Mouse (Mus musculus) heart, embryonic 15.5 days (tissue): ENCODE measurements around the gene Gm10256. TPM values are rescaled to one million over a fixed set of nuclear protein-coding genes. Genes with fewer than 3 reads are reported as not detected.
"Not testable (repeated sequence)": the region's sequence is repeated elsewhere in the genome, so short reads cannot be mapped to it uniquely, and the experiment has no call there.

Source experiments
- ATAC-seq: fragments of 200-750 bp; cut with Nextera tagmentation; replicated peaks from 2 replicates; pipeline ENCODE4 v1.8.0; 2017; ENCODE audit warnings: low read depth, moderate TSS enrichment; ENCODE audit not compliant: insufficient number of reproducible peaks, insufficient read depth, low FRiP score
- H3K27ac ChIP-seq: fragments of 300-500 bp; sonication (generic); 2 replicates; pipeline ENCODE4 v1.5.1; 2015; ENCODE audit warnings: mild to moderate bottlenecking, inconsistent platforms
- H3K27me3 ChIP-seq: fragments of 300-500 bp; sonication (generic); 2 replicates; pipeline ENCODE4 v1.6.1; 2015; ENCODE audit warnings: inconsistent platforms
- H3K36me3 ChIP-seq: fragments of 300-500 bp; sonication (generic); 2 replicates; pipeline ENCODE4 v1.6.1; 2015; ENCODE audit warnings: mild to moderate bottlenecking, inconsistent platforms
- H3K4me1 ChIP-seq: fragments of 300-500 bp; sonication (generic); replicated peaks from 2 replicates; pipeline ENCODE4 v1.6.1; 2015; ENCODE audit warnings: inconsistent platforms
- H3K4me2 ChIP-seq: fragments of 300-500 bp; sonication (generic); 2 replicates; pipeline ENCODE4 v1.6.1; 2015; ENCODE audit warnings: inconsistent platforms, mild to moderate bottlenecking, moderate library complexity
- H3K4me3 ChIP-seq: fragments of 300-500 bp; sonication (generic); 2 replicates; pipeline ENCODE4 v1.5.1; 2015; ENCODE audit warnings: mild to moderate bottlenecking, inconsistent platforms
- H3K9ac ChIP-seq: fragments of 300-500 bp; sonication (generic); 2 replicates; pipeline ENCODE4 v1.6.1; 2015; ENCODE audit warnings: mild to moderate bottlenecking, inconsistent platforms
- H3K9me3 ChIP-seq: fragments of 300-500 bp; sonication (generic); replicated peaks from 2 replicates; pipeline ENCODE4 v1.6.1; 2016; ENCODE audit warnings: inconsistent platforms
- WGBS: fragments of 180-500 bp; shearing (Covaris S2); methylation state at CpG from one replicate; pipeline ENCODE4 v1.1.7; 2015; ENCODE audit warnings: mixed read lengths; 5-methylcytosine and 5-hydroxymethylcytosine counted together
- polyA plus RNA-seq: library from polyadenylated mRNA; unstranded; fragments of >200 nt; fragmentation: Nextera tagmentation; extraction: Ambion mirVana; gene quantifications from 2 replicates; pipeline ENCODE4 v1.2.1, GENCODE M21; 2015

The Gm10256 gene
- not detected in 2 replicates for polyA plus RNA-seq

- not testable (repeated sequence) for H3K27ac ChIP-seq, H3K4me2 ChIP-seq, H3K27me3 ChIP-seq, H3K4me3 ChIP-seq, ATAC-seq, H3K9ac ChIP-seq, H3K9me3 ChIP-seq, H3K4me1 ChIP-seq, H3K36me3 ChIP-seq
- no CpG with 5 or more reads among the region's 9 CpGs for WGBS
Measured at GRCm38 (mm10) chrY:2830380-2830779, at the start of gene Gm10256, which contains the start of gene Rbmy. TSS of gene Gm10256 (plus strand) at chrY:2830699. TSS of gene Rbmy (plus strand) at chrY:2830680.

DNA sequence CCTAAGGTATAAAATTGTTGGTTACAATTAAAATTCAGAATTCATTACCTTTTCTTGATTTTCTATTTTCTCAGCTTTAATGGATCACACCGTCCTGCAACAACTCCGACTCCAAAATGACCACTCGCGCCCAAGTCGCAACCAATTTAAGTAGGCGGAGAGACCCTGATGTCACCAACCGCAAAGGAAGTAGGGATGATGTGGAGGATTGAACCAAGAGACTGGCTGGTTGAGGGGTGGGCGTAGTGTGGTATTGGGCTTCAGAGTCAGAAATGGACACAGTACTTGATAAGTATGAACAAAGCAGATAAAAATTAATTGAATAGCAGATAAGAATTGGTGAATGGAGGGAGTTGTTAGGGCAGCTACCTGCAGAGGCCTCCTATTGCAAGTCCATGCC, 34.4 kb upstream of the Gm10256 start, which contains the start of gene Gm4064:
Gene Gm4064, minus strand, starts transcription at position 101 of the 400 bp plus-strand sequence.
- not testable (repeated sequence) for H3K9ac ChIP-seq, ATAC-seq, H3K4me2 ChIP-seq, H3K27ac ChIP-seq, H3K9me3 ChIP-seq, H3K36me3 ChIP-seq, H3K4me3 ChIP-seq, H3K4me1 ChIP-seq, H3K27me3 ChIP-seq
- no CpG with 5 or more reads among the region's 8 CpGs for WGBS

GRCm38 (mm10) chrY:2900689-2901088, 70.2 kb downstream of the Gm10256 start, which contains the start of gene Gm10352:
TSS of gene Gm10352 (plus strand) at chrY:2900989.
- H3K9me3 ChIP-seq, H3K4me1 ChIP-seq, H3K9ac ChIP-seq, H3K27me3 ChIP-seq, H3K4me3 ChIP-seq, H3K4me2 ChIP-seq, H3K27ac ChIP-seq, H3K36me3 ChIP-seq, ATAC-seq: not testable (repeated sequence)
- no CpG with 5 or more reads among the region's 9 CpGs for WGBS

Other genes starting within 250 kb of the Gm10256 start
- gene H2al2c, start 231.6 kb upstream of the Gm10256 start, polyA plus RNA-seq, result not detected in 2 replicates
- gene Sry, start 167.0 kb upstream of the Gm10256 start, polyA plus RNA-seq, result not detected in 2 replicates
- not detected in 2 replicates for gene H2al2b, start 110.0 kb upstream of the Gm10256 start, polyA plus RNA-seq
- not detected in 2 replicates for gene Gm4064, start 34.5 kb upstream of the Gm10256 start, polyA plus RNA-seq
- gene Rbmy, start within 50 bp of the Gm10256 start, polyA plus RNA-seq, result not detected in 2 replicates
- not detected in 2 replicates for gene Gm10352, start 70.3 kb downstream of the Gm10256 start, polyA plus RNA-seq
- gene Gm29289, start 101.9 kb downstream of the Gm10256 start, polyA plus RNA-seq, result not detected in 2 replicates